Mouse (Mus musculus) MEL-GATA-1-ER (cell line): ENCODE measurements at regions not wholly inside any gene's neighbourhood (a gene's known extent, or its start where the extent isn't known, plus 50 kb on each side); places are given as distances from the start of the nearest gene placed in this dataset.

Experiments used
- DNase-seq: peaks from one replicate; pipeline ENCODE4 v3.0.0-alpha.2; 2012; ENCODE audit warnings: low read depth; ENCODE audit errors: extremely low read depth

GRCm38 (mm10) chr3:35359288-35359687 lies 394.6 kb upstream of the Atp11b start:
- no peak for DNase-seq

GRCm38 (mm10) chr3:35360515-35360914 lies 393.4 kb upstream of the Atp11b start:
- no peak for DNase-seq

- DNase-seq: no peak
Observed at GRCm38 (mm10) chr3:35361086-35361485, 392.8 kb upstream of the Atp11b start.

- no peak for DNase-seq
Observed at GRCm38 (mm10) chr3:35365431-35365830, 388.5 kb upstream of the Atp11b start.

- DNase-seq: no peak
Observed at GRCm38 (mm10) chr3:35372276-35372675, 381.6 kb upstream of the Atp11b start.

GRCm38 (mm10) chr3:35387386-35387785 lies 366.5 kb upstream of the Atp11b start:
- no peak for DNase-seq

GRCm38 (mm10) chr3:35392657-35393056 lies 361.2 kb upstream of the Atp11b start:
- no peak for DNase-seq

GRCm38 (mm10) chr3:35400213-35400612 lies 353.7 kb upstream of the Atp11b start:
- DNase-seq: no peak

GRCm38 (mm10) chr3:35402666-35403065 lies 351.2 kb upstream of the Atp11b start:
- DNase-seq: no peak

- no peak for DNase-seq
Observed at GRCm38 (mm10) chr3:35403952-35404351, 350.0 kb upstream of the Atp11b start.

GRCm38 (mm10) chr3:35404492-35405390 lies 349.2 kb upstream of the Atp11b start:
- DNase-seq: no peak

- DNase-seq: no peak
Observed at GRCm38 (mm10) chr3:35405621-35406079, 348.3 kb upstream of the Atp11b start.

GRCm38 (mm10) chr3:35437687-35438086 lies 316.2 kb upstream of the Atp11b start:
- no peak for DNase-seq

GRCm38 (mm10) chr3:35462858-35463257 lies 291.0 kb upstream of the Atp11b start:
- no peak for DNase-seq

GRCm38 (mm10) chr3:35464212-35464911 lies 289.5 kb upstream of the Atp11b start:
- DNase-seq: no peak

GRCm38 (mm10) chr3:35465956-35466355 lies 287.9 kb upstream of the Atp11b start:
- DNase-seq: no peak

GRCm38 (mm10) chr3:35473351-35473750 lies 280.6 kb upstream of the Atp11b start:
- no peak for DNase-seq

- DNase-seq: no peak
Observed at GRCm38 (mm10) chr3:35474361-35474760, 279.5 kb upstream of the Atp11b start.

- no peak for DNase-seq
Observed at GRCm38 (mm10) chr3:35475326-35475725, 278.6 kb upstream of the Atp11b start.

GRCm38 (mm10) chr3:35480714-35481695 lies 272.9 kb upstream of the Atp11b start:
- DNase-seq: no peak

- no peak for DNase-seq
Observed at GRCm38 (mm10) chr3:35481841-35482240, 272.1 kb upstream of the Atp11b start.
